Mouse (Mus musculus): ENCODE data around the gene Cacng8.
"Not testable (repeated sequence)": the region's sequence is repeated elsewhere in the genome, so short reads cannot be mapped to it uniquely, and the experiment has no call there.

Gene Cacng8

GRCm38 (mm10) chr7:3387761-3388160, 2.7 kb upstream of the Cacng8 start:
- no peak for DNase-seq (ENCODE audit: low spot score)

- DNase-seq (ENCODE audit: low spot score): no peak
Measured at GRCm38 (mm10) chr7:3388885-3389284, 1.6 kb upstream of the Cacng8 start.

DNA sequence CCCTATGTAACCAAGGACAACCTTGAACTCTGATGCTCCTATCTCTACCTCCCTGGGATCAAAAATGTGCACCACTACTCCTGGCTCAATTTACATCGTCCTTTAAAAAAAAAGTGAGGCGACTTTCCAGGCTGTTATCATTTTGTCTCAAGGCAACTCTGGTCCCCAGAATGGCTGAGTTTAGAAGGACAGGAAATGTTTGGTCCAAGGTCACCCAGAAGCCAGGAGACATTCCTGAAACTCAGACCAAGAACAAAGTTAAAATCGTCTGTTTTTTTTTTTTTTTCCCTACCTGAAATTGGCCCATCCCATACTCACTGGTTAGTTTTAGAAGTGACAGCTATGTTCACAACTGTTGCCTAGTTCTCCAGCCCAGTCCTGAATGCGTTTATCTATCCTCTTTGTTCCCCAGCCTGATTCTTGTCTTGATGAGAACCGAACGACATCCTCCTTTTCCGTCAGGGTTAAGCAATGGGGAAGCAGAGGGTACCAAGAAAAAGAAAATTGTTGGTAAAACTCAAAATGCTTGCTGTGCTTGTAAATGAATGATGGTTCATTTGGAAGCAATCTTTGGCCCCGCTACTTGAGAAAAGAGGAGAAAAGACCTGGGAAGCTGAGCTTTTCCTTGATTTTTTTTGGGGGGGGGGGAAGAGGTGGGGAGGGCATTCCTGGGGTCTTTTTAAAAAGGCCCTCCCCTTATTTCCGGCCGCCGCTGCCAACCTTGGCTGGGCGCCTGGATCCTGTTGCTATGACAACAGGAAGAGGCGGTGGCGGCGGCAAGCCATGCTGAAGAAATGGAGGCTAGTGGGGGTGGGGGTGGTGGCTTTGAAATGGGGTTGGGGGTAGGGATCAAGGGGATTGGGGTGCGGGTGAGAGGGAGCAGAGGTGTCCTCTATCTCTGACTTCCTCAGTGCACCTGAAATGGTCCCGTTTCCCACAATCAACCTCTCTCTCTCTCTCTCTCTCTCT, 755 bp upstream of the Cacng8 start:
- DNase-seq (ENCODE audit: low spot score): peak; percentile 60

DNA sequence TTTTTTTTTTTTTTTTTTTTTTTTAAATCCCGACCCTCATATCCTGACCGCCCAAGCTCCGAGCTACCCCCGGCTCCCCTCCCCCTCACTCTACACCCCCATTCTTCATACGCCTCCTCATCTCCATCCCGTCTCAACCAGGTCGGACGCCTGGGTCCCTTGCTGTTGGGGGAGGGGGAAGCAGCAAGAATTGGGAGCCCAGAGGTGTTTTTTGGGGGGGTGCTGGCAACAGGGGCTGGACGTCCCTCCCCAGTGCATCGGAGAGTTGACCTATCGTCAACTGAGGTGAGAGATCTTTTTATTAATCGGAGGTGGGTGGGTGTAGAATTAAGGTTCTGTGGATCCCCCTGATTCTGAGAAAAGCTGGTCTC, 583 bp downstream of the Cacng8 start:
- DNase-seq (ENCODE audit: low spot score): no peak

GRCm38 (mm10) chr7:3391809-3392208, 1.3 kb downstream of the Cacng8 start:
- peak; percentile 19 for DNase-seq (ENCODE audit: low spot score)

GRCm38 (mm10) chr7:3397355-3397754, 6.9 kb downstream of the Cacng8 start:
- DNase-seq (ENCODE audit: low spot score): no peak

DNA sequence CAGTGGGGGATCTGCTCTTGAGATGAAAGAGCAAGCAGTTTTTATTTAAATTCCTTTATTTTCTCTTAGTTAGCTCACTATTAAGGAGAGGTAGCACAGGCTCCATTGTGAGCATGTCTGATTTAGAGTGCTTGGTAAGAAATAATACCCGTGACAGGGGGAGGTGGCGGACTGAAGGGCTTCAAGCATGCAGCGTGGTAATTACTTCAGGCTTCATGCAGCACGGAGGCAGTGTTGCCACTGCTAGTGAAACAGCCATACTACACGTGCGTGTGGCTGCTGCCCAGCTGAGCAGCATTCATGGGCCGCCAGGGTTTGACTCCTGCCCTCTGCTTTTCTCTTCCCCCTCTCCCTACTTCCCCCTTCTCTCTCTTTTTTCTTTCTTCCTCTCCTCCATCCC, 7.3 kb downstream of the Cacng8 start:
- DNase-seq (ENCODE audit: low spot score): no peak

DNA sequence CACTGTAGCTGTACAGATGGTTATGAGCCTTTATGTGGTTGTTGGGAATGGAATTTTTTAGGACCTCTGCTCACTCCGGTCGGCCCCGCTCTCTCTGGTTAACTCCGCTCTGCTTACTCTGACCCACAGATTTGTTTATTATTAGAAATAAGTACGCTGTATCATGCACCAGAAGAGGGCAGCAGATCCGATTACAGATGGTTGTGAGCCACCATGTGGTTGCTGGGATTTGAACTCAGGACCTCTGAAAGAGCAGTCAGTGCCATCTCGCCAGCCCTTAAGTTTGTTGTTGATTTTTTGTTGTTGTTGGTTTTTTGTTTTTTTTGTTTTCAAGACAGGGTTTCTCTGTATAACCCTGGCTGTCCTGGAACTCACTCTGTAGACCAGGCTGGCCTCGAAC, 7.9 kb downstream of the Cacng8 start:
- not testable (repeated sequence) for DNase-seq (ENCODE audit: low spot score)

DNA sequence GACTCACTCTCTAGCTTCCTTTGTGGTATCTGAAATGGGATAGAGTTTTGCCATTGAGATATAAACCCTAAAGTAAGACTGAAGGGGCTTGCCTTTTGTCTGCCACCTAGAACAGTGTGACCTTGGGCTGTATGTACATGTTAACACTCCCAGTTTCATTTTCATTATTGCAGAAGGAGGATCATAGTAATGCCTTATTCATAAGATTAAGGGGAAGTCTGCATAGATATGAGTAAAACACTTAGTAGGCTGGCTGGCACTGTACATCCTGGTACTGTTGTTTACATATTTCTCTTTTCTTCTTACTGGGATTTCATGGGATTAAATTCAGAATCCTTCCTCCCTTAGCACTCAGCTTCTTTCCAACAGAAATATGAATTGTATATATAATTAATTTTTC, 9.5 kb downstream of the Cacng8 start:
- DNase-seq (ENCODE audit: low spot score): no peak

- no peak for DNase-seq (ENCODE audit: low spot score)
Measured at GRCm38 (mm10) chr7:3409729-3410520, 19.4 kb downstream of the Cacng8 start.

- DNase-seq (ENCODE audit: low spot score): peak; percentile 86
Measured at GRCm38 (mm10) chr7:3411160-3411941, 20.9 kb downstream of the Cacng8 start.

GRCm38 (mm10) chr7:3412036-3412435, 21.6 kb downstream of the Cacng8 start:
- peak; percentile 72 for DNase-seq (ENCODE audit: low spot score)

DNA sequence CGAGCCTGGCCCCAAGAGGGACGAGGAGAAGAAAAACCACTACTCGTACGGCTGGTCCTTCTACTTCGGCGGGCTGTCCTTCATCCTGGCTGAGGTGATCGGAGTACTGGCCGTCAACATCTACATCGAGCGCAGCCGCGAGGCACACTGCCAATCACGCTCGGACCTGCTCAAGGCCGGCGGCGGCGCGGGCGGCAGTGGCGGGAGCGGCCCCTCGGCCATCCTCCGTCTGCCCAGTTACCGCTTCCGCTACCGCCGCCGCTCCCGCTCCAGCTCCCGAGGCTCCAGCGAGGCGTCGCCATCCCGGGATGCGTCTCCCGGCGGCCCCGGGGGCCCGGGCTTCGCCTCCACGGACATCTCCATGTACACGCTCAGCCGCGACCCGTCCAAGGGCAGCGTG, 24.4 kb downstream of the Cacng8 start:
- DNase-seq (ENCODE audit: low spot score): no peak

GRCm38 (mm10) chr7:3415378-3415777, 24.9 kb downstream of the Cacng8 start:
- no peak for DNase-seq (ENCODE audit: low spot score)

GRCm38 (mm10) chr7:3419941-3420340, 29.5 kb downstream of the Cacng8 start:
- no peak for DNase-seq (ENCODE audit: low spot score)

DNA sequence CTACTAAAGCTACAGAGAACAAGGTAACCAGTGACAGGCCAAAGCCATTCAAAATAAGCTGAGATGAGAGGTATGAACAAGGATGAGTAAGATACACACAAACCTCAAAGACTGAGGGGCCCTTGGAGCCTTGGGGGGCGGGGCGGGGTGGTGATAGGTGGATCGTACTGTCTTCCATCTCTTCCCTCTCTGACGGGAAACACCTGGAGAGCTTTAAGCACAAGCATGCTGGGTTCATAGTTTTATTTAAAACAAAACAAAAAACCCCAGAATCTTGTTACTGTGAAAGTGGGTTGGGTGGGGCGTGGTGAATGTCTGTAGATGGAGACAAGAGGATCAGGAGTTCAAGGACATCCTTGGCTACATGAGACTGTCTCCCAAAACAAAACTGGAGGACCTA, 30.0 kb downstream of the Cacng8 start:
- DNase-seq (ENCODE audit: low spot score): no peak

DNA sequence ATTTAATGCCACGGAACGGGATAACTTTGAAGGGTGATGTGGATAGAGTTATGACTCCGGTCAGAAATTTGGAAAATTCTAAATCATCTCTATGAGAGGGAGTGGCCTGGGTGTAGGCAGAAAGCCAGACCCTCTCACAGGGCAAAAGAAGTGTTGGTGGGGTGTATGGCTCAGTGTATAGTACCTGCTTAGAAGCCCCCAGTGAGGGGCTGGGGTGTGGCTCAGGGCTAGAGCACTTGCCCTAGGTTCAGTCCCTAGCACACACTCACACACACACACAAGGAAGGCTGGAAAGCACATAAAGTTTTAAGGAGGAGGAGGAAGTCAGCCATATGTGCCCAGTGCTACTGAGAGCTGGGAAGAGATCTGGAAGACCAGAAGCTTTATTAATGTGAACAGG, 30.8 kb downstream of the Cacng8 start:
- DNase-seq (ENCODE audit: low spot score): no peak

DNA sequence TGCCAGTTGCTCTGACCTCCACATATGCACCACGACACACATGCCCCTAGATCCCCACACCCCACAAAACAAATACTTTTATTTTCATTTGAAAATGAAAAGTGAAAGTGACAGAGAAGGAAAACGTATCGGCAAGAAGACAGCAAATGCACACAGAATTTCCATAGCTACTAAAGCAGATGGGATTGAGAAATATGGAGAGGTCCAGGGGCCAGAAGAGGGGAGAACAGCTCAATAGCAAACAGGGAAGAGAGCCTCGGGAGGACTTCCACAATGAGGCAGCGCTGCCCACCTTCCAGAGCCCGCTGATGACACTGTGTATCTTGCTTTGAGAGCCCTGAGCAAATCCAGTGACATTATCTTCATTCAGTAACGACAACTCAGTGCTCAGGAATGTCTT, 31.6 kb downstream of the Cacng8 start:
- DNase-seq (ENCODE audit: low spot score): peak; percentile 16

DNA sequence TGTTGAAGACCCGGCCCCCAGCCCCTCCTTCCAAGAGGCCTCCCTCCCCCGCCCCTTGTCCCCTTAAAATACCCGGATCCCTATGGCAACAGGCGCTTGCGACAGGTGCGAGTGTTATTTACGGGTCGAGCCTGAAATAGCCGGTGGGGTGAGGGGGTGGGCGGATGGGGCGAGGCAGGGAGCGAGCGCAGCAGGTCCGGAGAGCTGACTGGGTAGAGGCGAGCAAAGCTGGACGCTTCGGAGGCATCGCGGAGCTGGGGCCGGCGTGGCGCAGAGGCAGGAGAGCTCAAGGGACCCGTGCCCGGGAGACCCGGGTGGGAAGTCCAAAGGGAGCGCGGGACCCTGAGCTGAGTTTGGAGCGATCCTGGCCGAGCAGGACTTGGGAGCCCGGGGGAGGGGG, 32.9 kb downstream of the Cacng8 start:
- no peak for DNase-seq (ENCODE audit: low spot score)

GRCm38 (mm10) chr7:3423895-3424294, 33.4 kb downstream of the Cacng8 start, which contains the start of gene Cacng6:
Cacng6 (plus strand) TSS chr7:3424195.
- DNase-seq (ENCODE audit: low spot score): no peak

DNA sequence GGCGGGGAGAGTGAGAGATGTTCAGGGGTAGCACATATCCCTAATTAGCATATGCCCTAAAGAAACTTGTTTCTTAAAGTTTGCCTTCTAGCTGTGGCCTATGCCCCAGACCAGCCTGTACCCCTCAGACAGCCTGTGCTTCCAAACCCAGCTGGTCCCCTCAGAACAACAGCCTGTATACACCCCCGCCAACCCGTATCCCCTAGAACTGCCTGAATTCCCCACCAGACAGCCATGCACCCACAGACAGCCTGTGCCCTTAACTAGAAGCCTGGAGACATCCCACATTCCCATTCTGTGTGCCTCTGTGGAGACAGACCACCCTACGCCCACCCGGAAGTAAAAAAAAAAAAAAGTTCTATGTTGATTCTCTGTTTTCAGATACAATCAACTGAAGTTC, 34.7 kb downstream of the Cacng8 start:
- no peak for DNase-seq (ENCODE audit: low spot score)

GRCm38 (mm10) chr7:3430161-3430560, 39.7 kb downstream of the Cacng8 start:
- no peak for DNase-seq (ENCODE audit: low spot score)
